Mouse (Mus musculus): ENCODE data around the gene Pced1b.

DNA sequence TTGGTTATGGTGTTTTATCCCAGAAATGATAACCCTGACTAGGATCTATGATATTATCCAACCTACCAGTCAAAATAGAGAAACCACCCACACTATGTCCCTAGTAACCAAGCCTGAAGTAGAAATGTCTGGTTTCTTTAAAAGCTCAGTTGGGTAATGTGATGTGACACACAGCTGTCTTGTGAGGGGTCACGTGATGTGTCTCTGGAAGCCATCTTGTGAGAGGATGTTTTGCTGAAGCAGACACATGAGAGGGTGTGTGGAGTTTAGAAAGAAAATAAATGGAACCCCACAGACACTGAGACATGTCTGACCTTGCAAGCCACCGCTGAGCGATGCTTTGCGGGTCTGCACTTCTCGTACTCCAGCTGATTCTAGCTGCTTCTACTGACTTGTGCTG is 30.1 kb upstream of the Pced1b start:
- TF ChIP-seq POLR2A (IDR thresholded peaks at IDR 0.05; ENCODE audit: extremely low read depth, insufficient read depth, low read length) (no peak), CTCF (IDR thresholded peaks at IDR 0.05; ENCODE audit: low read depth, low read length) (no peak)
